Mouse (Mus musculus) urinary bladder, postnatal 10 days (tissue): Measurements from ENCODE around the gene 4930519G04Rik.
"Not testable (repeated sequence)": the region's sequence is repeated elsewhere in the genome, so short reads cannot be mapped to it uniquely, and the experiment has no call there.

ENCODE experiments used
- DNase-seq: peaks from one replicate; pipeline ENCODE4 v3.0.0; 2022; ENCODE audit warnings: low spot score

Gene 4930519G04Rik

DNA sequence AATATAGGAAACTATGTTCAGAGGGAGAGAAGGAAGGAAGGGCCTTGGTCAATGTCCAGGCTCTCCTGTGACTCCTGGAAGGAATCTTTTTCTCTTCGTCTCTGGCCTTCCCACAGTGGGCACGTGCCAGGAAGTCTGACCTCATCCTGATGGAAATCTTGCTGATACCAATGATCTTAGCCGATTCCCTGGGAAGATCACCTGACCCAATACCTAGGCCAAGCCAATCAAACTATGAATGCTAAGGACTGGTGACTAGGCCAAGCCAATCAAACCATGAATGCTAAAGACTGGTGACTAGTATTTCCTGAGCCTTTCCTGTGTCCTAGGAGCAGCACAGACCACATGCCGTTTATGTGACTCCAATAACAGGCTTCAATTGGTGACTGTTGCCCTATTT is 60.2 kb downstream of the 4930519G04Rik start:
- DNase-seq, result no peak

DNA sequence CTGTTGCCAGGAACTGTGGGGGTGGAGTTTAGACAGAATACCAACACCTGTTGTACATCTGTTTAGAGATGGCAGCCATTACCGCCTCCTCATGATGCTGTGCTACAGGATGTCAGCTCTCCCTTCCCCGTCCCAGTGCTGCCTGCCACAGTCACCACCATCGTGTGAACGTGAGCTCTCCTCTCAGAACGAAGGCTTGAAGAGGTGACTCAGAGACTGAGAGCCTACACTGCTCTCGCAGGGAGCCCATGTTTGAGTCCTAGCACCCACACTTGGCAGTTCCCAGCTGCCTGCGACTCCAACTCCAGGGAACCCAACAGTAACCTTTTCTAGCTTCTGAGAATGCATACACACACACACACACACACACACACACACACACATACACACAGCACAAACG is 61.4 kb downstream of the 4930519G04Rik start:
- DNase-seq, result no peak

- DNase-seq, result no peak
Measured at GRCm38 (mm10) chr5:114915854-114916253, 62.4 kb downstream of the 4930519G04Rik start.

- no peak for DNase-seq
Measured at GRCm38 (mm10) chr5:114916777-114917176, 63.3 kb downstream of the 4930519G04Rik start.

DNA sequence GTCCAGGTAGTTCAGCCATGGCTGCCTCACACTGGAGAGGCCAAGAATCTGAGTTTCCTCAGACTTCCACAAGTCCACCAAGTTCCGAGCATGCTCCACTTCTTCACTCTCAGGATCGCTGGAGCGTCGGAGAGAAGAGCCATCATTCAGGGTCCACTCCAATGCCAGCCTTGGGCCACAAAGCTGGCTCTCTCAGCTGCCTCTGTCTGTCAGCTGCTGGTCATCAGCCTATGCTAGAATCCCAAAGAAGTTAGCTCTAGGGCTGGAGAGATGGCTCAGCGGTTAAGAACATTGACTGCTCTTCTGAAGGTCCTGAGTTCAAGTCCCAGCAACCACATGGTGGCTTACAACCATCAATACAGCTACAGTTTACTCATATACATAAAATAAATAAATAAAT is 63.9 kb downstream of the 4930519G04Rik start:
- not testable (repeated sequence) for DNase-seq

- DNase-seq, result no peak
Measured at GRCm38 (mm10) chr5:114921551-114922365, 68.3 kb downstream of the 4930519G04Rik start.

DNA sequence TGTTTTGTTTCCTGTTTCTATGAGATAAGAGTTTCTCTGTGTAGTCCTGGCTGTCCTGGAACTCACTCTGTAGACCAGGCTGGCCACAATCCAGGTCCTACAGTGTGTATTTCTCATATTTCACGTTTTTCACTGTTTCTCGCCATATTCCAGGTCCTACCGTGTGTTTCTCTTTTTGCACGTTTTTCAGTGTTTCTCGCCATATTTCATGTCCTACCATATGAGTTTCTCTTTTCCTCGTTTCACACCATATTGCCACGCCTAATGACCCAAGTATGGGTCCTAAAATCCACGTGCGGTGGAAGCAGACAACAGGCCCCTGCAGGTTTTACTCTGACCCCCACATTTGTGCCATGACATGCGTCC is 68.9 kb downstream of the 4930519G04Rik start:
- DNase-seq, result no peak

DNA sequence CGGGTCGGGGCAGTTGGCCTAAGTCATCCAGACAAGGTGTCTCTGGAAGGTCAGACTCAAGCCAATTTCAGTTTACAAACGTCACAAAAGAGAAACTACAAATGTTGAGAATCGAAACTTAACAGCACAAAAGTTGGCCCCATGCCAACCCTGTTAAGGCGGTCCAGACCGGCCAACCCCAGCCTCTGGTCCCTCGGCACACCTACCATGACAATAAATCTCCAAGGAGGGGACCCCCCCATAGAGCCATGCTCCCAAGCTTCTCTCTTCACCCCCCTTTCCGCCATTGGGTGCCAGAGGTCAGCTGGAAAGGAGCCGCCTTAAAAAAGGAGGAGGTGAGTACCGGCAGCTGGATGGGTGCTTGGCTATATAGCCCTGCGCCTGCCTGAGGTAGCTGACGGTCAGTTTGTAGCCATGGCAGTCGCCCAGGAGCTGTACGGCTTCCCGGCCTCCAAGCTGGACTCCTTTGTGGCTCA is 69.6 kb downstream of the 4930519G04Rik start, which contains the start of gene Oasl1:
Gene Oasl1, plus strand, starts transcription at position 243 of the 476 bp plus-strand sequence.
- DNase-seq, result no peak

DNA sequence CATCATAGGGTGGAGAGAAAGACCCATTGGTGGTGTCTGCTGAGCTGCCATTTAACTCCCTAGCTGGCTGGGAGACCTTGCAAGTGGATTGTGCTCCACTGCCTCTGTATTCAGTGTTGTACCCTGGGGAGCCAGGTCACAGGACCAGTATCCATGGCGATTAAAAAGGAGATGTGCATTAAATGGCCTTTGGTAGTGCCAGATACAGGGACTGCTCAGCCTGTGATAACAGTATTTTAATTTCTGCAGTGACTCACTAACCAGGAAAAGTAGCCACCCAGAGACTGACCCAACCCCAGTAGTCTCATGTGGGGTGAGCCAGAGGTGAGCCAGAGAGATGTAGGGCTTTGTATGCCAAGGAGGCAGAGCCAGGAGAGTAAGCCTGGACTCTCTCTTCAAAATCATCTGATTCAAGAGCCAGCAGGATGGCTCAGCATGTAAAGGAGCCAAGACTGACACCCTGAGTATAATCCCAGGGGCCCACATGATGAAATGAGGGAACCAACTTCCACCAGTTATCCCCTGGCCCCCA is 72.8 kb downstream of the 4930519G04Rik start:
- no peak for DNase-seq

- no peak for DNase-seq
Measured at GRCm38 (mm10) chr5:114926753-114927152, 73.3 kb downstream of the 4930519G04Rik start.

- DNase-seq, result no peak
Measured at GRCm38 (mm10) chr5:114931626-114932025, 78.2 kb downstream of the 4930519G04Rik start.

GRCm38 (mm10) chr5:114933206-114933605 is 79.7 kb downstream of the 4930519G04Rik start:
- DNase-seq, result no peak
